Mouse (Mus musculus): ENCODE results near the gene Sugct.

DNA sequence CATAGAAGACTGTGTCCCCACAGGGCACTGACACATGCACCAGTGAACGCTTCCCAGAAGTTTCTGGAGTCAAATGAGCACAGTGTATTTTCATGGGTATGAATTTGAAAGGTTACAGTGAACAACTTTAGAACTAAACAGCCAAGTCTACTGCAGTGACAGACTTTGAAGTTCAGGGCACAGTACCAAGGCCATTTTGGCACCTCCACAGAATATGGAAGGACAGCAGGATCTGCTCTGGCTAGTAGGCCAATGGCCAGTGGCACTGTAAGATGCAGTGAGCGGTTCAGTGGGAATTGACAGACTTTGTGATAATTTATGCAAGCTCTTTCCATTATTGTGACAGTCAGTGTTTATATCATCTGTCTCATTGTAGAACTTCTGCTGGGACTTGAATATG lies 724.1 kb downstream of the Sugct start:
- TF ChIP-seq CTCF (IDR thresholded peaks at IDR 0.05; ENCODE audit: insufficient read depth, low read depth, low read length) (no peak), POLR2A (IDR thresholded peaks at IDR 0.05; ENCODE audit: insufficient read depth, low read depth, low read length) (no peak)
